Mouse (Mus musculus) left cerebral cortex, postnatal 14 days (tissue): ENCODE results near the gene Dnmt3b. TPM values are rescaled to one million over a fixed set of nuclear protein-coding genes. Genes with fewer than 3 reads are reported as not detected.
"Not testable (repeated sequence)": the region's sequence is repeated elsewhere in the genome, so short reads cannot be mapped to it uniquely, and the experiment has no call there.

ENCODE experiments used
- DNase-seq, 2 experiments: peaks; one replicate each; pipeline ENCODE4 v3.0.0; 2021 to 2022; ENCODE audit warnings: low spot score in 2 of 2, mixed read lengths in 1 of 2
- intact Hi-C: fragments of 180-260 bp; cut with DNase I; formaldehyde crosslinking; loops from one replicate; pipeline ENCODE4 v1.15.1; 2025
- total RNA-seq, 2 experiments: library from RNA; stranded (reverse); gene quantifications; 2 replicates each; pipeline ENCODE4 v1.2.3; 2021

Dnmt3b gene
- total RNA-seq, 2 experiments from 2014 or later, result 0.99 to 1.1 TPM

DNA sequence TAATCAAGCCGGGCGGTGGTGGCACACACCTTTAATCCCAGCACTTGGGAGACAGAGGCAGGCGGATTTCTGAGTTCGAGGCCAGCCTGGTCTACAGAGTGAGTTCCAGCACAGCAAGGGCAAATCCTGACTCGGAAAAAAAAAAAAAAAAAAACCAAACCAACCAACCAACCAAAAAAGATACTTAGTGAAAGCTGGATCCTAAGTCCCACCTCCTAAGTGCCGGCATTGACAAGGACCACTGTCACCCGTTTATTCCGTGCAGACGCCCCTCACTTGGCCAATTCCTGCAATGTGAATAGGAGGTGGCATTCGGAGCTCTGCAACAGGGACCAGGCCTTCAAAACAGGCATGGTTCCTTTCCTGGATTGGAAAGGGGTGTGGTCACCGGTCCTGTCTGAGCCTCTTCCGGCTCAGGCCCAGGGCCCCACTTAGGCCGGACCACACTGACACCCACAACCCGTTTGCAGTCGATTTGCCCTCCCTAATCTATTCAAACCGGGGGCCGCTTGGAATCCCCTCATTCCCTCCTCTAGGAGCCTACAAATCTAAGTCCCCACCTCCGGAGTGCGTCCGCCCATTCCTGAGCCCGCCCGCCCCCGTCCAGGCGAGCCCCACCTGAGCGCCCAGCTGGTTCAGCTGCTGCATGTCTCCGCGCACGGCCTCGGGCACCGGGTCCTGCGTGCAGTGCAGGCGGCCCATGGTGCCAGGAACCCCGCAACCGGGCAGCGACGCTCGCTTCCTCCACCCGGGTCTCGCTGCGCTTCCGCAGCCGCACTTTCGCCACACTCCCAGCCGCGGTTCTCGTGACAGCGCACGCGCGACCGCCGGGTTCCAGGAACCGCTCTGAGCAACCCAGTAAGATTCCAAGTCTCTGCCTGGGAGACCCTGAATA lies 17.0 kb upstream of the Dnmt3b start, which contains the start of gene Commd7:
Commd7 (minus strand) TSS at position 806 of the 895 bp plus-strand sequence.
- intact Hi-C loops, result no loop called here

DNA sequence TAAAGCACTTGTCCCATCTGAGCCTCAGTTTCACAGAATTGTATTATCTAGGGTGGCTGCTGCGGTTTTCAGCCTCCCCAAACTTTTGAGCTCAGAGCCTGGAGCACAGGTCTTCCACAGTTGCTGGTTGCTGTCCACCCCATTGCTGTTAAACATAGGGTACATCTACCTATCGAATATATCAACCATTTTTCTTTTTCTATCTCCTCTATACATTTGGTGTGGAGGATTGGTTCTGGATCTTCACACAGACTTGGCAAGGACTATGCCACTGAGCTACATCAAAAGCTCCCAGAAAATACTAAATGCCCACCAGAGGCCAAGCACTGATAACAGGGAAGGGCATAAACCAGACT lies 16.4 kb upstream of the Dnmt3b start:
- intact Hi-C loops, result no loop called here
- DNase-seq, result no peak

More for the DNA sequence above, 17.0 kb upstream of the Dnmt3b start, which contains the start of gene Commd7:
- peak; percentile 59 to 89 for DNase-seq

DNA sequence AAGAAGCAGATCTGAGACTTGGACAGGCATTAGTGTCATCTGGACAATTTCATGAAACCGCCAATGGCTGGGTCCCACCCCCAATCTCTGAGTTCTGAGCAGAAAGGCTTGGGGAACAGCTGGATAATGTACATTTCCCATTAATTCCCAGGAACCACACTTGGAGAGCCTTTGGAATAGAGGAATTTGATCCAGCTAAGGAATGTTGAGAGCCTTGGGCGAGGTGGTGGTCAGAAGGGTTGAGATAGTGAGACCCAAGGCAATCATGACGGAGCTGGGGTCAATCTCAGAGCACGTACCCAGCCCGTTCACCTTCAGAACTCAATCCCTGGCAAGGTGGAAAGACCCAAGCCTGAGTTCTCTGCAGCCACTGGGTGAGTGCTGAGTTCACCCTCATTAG lies 16.0 kb upstream of the Dnmt3b start:
- intact Hi-C loops, result no loop called here
- no peak for DNase-seq

DNA sequence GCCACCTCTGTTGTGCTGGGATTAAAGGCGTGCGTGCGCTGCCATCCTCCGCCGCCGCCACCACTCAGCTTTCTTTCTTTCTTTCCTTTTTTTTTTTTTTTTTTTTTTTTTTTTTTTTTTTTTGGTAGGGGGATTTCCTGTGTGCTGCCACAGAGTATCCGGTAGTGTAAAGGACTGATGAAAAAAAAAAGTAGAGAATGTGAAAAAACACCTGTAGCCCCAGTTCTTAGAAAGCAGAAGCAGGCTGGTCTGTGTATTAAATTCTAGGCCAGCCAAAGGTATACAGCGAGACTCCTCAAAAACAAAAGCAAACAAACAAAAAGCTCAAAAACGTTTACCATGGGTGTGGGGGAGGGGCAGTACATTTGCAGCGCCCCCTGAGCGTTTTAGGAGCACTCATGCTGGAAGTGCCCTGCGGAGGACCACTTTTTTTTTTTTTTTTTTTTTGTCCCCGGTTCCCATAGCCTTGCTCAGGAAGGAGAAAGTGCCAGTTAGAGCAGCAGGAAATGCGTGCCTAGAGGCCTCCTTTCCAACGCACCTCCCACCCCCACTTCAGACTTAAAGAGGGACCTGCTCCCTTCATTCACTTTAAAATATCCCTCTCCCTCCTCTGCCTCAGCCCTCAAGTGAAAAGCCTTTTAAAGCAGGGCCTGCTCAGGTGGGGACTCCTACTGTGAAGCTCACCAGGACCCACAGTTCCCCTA lies 10.1 kb upstream of the Dnmt3b start:
- no peak for DNase-seq
- intact Hi-C loops, result no loop called here

DNA sequence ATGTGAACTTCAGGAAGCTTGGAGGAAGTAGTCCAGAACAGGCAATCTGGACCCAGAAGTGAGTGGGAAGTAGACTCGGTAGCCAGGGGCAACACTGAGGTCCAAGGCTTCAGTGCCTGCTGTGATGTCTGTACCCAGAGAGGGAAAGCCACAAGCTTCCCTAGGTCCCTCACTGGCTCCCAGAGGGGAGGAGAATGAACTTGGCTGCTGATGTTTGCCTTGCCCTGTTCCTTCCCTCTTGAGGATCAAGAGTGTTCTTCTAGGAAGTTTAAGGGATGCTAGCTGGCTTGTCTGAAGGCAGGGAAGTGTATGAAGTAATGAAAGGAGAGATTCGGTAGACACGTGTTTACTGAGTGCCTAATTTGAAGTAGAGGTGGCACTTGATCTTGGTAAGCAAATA lies 6.8 kb upstream of the Dnmt3b start:
- intact Hi-C loops, result no loop called here
- DNase-seq, result no peak

DNA sequence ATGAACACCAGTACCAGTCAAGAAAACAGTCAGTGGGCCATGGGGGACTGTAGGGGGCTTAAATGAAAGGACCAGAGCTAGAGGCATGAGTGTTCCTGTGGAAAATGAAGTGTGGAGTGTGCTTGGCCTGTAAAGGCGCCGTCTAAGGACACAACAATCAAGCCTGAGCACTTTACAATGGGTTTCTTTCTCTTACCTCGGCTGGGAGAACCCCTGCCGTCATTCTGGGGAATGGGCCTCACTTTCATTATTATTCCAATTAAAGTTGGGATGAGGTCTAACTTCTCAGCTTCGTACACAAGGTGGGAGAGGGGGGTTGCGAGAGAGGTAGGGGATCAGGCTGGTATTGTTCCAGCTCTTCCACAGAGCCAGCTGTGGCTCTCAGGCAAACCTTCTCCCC lies 6.3 kb upstream of the Dnmt3b start:
- no peak for DNase-seq
- intact Hi-C loops, result no loop called here

DNA sequence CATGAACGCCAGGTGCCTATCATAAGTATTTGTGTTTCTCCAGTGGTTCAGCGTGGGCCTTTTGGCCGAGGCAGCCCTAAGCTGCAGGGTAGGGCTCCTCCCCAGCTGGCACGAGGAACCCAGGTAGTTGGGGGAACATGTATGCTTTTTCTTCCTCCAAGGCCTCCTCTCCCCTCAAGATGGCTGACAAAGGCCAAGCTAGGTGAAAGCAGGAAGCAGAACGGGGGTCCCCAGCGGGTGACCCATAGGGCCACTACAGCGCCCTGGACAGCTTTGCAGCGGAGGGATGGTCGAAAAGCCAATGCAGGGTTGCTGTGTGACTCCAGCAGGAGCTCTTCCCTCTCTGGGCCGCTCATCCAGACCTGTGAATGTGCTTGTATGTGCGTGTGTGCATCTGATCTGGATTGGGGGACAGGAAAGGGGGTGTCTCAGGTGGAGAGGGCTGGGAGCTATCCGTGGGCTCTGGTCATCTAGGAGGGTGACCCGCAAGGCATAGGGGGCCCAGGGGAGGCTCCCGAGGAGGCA lies 415 bp upstream of the Dnmt3b start:
- intact Hi-C loops, result no loop called here
- no peak for DNase-seq

DNA sequence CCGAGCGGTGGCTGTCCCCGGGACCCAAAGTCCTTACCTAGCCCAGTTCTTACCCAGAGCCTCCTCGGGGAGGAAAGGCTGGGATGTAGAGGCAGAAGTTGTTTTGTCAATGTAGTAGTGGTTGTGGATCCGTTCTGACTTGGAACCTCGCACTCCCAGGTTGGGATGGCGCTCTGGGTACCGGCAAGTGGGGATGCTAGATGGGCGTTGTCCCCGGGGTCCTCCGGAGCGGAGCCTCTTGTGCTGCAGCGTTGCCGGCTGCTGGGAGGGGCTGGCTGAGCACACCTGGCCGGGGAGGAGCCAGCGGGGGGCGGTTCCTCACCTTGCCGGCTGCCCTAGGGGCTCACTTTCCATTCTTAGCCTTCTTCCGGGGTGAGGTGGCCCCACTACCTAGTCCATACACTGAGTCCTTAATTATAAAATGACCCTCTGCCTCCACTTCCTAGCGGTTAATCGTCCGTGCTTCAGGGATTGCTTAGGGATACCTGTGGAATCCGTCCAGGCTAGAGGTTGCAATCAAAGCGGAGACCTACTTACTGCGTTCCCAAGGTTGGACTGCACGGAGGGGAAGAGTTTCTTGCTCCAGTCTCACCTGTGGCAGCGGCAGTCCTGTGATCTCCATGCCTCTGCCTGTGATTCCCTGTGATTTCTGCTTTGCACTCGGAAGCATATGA lies 901 bp downstream of the Dnmt3b start:
- DNase-seq, result no peak
- intact Hi-C loops, result no loop called here

DNA sequence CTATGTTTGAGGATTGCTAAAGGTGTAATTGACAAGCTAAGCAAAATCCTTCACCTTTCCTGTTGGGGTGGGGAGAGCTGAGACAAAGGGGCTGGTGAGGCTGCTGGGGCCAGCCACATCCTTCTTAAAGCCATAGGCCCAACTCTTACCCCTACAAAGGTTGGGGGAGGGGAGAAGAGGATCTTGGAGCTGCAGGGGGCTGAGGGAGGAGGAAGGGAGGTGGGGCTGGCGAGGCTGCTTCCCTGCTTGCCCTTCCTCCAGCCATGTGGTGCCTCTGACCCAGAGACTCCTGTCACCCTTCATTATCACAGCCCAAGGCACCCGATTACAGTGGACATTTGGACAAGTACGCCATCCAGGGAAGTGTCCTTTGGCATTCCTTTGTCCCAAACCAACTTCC lies 2.4 kb downstream of the Dnmt3b start:
- DNase-seq, result no peak
- intact Hi-C loops, result no loop called here

DNA sequence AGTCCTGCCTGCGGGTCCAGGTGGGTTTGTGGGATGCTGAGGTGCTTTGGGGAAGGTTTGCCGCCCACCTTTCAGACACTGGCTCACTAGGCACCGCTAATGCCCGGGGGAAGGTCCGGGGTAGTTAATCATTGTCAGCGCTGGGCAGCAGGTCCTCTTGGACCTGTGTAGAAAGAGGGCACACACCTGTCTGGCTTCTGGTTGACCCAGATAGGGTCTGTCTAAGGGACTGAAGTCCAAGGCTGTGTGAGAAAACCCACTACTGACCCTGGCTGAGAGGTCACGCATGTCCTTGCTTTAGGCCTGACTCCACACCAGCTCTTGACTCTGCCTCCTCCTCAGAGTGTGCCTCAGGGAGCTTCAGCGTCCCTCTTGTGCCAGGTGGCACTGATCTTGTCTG lies 8.4 kb downstream of the Dnmt3b start:
- DNase-seq, intact Hi-C loops: not testable (repeated sequence)

DNA sequence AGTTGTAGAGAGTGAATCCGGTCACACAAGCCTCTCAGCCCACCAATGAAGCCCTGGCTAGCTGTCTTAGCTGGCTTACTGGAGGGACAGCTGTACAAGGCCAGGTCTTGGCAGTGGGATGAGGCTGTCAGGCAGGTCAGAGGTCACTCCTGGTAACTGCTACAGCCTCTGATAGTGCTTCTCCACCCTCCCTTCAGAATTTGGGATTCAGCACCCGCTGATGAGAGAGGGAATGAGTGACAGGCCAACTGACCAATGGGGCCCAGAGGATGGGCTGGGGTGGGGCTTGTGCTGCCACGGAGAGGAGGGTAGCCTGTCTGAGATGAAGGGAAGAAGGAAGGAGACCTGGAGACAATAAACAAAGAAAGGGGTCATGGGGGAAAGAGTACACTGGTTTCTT lies 11.4 kb downstream of the Dnmt3b start:
- DNase-seq, result no peak

DNA sequence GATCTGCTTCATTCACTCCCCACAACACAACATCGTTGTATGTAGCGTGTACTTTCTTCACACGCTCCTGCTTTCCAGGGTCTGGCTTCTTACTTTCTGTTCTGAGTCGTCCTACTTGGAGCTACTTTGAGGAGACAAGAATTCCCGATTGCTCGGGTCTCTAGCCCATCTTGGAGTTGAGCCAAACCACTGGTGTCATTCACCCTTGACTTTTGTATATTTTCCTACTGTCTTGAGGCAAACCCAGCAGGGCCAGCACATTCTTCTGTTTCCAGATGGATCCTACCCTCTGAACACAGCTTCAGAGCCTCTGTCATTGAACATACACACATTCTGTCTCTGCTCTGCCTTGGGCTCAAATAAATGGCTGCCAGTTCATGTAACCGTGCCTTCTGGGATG lies 16.2 kb downstream of the Dnmt3b start:
- intact Hi-C loops, result loop anchor here (10.0 kb wide), 2 partner anchors 259 to 289 kb away; no protein-coding TSS in a partner anchor
- DNase-seq, result no peak

More for the DNA sequence above, 11.4 kb downstream of the Dnmt3b start:
- intact Hi-C loops, result loop anchor here (10.0 kb wide), 2 partner anchors 264 to 294 kb away; no protein-coding TSS in a partner anchor

DNA sequence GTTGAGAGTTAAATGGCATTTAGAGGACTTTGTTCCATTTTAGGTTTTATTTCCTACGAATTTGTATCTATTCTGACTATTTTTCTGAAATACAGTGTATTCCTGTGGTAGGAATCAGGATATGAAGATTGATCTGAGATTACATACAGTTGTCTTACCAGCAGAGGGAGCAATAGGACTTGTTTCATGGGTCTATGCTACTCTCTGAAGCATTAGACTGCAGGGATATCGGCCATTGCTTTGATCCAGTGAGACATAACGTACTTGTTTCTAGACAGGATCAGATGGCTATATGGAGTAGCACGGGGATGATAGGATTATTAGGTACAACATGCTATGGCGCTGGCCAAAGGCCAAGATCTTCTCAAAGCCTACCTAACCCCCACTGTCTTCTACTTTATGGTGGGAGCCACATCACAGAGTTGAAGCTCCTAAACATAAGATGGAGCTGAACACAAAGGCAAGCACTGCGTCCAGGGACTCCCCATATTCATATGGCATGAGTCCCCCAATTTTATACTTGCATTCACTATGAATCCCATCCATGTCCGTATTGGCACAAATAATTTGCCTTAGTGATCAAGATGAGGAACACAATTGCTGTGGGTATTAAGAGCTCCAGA lies 19.6 kb downstream of the Dnmt3b start:
- intact Hi-C loops, result loop anchor here (1.0 to 10.0 kb wide), 3 partner anchors 182 to 286 kb away; no protein-coding TSS in a partner anchor
- DNase-seq, result peak; percentile 62 to 88

DNA sequence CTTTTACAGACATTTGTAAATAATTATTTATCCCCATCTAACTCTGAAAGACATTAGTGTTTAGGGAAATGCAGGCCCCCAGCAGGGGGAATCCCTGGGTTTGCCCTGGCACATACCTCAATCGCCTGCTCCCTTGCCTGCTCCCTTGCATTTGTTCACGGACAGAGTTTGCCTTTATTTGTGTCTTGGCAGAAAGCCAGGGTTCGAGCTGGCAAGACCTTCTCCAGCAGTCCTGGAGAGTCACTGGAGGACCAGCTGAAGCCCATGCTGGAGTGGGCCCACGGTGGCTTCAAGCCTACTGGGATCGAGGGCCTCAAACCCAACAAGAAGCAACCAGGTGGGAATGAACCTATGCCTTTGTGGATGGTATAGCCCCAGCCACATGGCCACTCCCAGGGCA lies 20.9 kb downstream of the Dnmt3b start:
- intact Hi-C loops, result no loop called here
- DNase-seq, result peak in 1 of 2 experiments; percentile 13

DNA sequence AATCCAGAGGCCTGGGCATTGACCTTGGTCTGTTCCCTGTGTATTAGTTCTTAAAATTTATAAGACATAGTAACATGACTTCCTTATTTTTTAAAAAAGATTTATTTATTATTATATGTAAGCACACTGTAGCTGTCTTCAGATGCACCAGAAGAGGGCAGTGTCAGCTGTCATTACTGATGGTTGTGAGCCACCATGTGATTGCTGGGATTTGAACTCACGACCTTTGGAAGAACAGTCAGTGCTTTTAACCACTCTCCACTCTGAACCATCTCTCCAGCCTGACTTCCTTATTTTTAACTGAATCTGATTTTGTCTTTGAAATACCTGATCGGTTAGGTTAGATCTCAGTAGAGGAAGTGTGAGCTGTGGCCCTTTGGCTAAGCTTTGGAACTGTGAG lies 23.4 kb downstream of the Dnmt3b start:
- intact Hi-C loops, result no loop called here

DNA sequence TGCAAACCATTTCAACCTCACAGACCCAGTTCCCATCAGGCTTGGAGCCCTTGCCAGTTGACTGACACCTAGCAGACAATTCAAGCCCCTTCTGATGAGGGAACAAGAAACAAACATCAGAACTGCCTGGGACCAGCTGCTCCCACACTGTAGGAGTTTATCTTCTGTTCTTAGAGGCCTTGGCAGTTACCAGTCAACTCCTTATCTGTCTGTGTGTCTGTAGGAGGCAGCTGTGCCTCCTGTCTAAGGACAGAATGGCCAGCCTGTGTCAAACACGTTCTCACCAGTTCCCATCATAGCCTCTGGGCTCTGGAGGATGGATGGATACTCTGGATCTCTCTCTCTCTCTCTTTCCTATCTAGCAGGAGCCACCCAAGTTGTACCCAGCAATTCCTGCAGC lies 26.1 kb downstream of the Dnmt3b start:
- intact Hi-C loops, DNase-seq: not testable (repeated sequence)

More for the DNA sequence above, 23.4 kb downstream of the Dnmt3b start:
- no peak for DNase-seq

DNA sequence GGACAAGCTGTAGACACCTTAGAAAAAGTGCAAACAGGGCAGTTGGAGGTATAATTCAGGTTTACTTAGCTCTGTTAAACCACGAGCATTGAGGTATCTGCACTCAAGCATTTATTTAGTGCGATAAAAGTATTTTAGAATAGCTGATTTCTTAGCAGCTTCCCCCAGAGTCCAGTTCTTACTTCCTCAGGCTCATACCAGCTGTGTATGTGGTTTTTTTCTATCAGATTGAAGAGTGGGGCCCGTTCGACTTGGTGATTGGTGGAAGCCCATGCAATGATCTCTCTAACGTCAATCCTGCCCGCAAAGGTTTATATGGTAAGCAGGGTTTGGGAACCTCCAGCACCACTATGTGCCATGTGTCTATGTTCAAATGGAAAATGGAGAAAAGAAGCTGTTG lies 27.7 kb downstream of the Dnmt3b start:
- no peak for DNase-seq
- intact Hi-C loops, result no loop called here

DNA sequence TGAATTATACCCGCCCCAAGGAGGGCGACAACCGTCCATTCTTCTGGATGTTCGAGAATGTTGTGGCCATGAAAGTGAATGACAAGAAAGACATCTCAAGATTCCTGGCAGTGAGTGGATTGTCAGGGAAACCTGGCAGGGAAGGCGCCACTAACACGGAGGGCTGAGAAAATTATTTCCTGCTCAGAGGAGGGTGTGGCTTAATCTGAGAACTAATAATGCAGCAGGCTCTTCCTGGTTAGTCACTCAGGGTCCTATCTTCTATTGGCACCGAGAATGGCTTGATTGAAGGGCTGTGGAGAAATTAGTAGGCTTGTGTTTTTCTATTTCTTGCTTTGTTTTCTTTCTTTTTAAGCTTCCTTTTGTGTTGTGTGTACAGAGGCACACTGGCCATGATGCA lies 28.3 kb downstream of the Dnmt3b start:
- DNase-seq, result no peak
- intact Hi-C loops, result no loop called here

DNA sequence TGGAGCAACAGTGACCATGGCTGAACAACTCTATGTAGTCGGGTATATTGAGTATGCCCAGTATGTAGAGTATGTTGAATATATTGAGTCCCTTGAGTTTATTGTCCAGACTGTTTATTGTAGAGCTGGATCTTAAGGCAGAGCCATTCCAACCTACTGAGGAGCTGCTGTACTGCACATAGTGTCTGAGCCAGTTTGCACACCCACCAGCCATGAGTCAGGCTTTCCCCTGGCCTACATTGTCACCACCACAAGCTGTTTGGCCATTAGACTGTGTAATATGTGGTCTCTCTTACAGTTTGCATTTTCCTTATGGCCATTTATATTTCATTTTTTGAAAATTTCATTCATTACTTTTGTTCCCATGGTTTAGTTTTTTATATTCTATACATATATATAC lies 30.7 kb downstream of the Dnmt3b start:
- intact Hi-C loops, result no loop called here
- peak; percentile 23 to 39 for DNase-seq
